Mouse (Mus musculus) forebrain, embryonic 12.5 days (tissue): ENCODE measurements around the gene Rptor. TPM values are rescaled to one million over a fixed set of nuclear protein-coding genes. Genes with fewer than 3 reads are reported as not detected.

Source experiments
- ATAC-seq: fragments of 200-750 bp; cut with Nextera tagmentation; 2 replicates; pipeline ENCODE4 v1.8.0; 2017; ENCODE audit warnings: moderate TSS enrichment; ENCODE audit not compliant: low FRiP score
- H3K27ac ChIP-seq: fragments of 300-500 bp; sonication (generic); 2 replicates; pipeline ENCODE4 v1.5.1; 2016; ENCODE audit warnings: mild to moderate bottlenecking
- H3K27me3 ChIP-seq: fragments of 300-500 bp; sonication (generic); 2 replicates; pipeline ENCODE4 v1.6.1; 2016; ENCODE audit warnings: mild to moderate bottlenecking
- H3K36me3 ChIP-seq: fragments of 300-500 bp; sonication (generic); replicated peaks from 2 replicates; pipeline ENCODE4 v1.6.1; 2016; ENCODE audit warnings: mild to moderate bottlenecking
- H3K4me1 ChIP-seq: fragments of 300-500 bp; sonication (generic); 2 replicates; pipeline ENCODE4 v1.6.1; 2016
- H3K4me2 ChIP-seq: fragments of 300-500 bp; sonication (generic); 2 replicates; pipeline ENCODE4 v1.6.1; 2016; ENCODE audit warnings: mild to moderate bottlenecking, moderate library complexity
- H3K4me3 ChIP-seq: fragments of 300-500 bp; sonication (generic); replicated peaks from 2 replicates; pipeline ENCODE4 v1.5.1; 2016; ENCODE audit warnings: mild to moderate bottlenecking
- H3K9ac ChIP-seq: fragments of 300-500 bp; sonication (generic); 2 replicates; pipeline ENCODE4 v1.6.1; 2016; ENCODE audit warnings: mild to moderate bottlenecking
- H3K9me3 ChIP-seq: fragments of 300-500 bp; sonication (generic); 2 replicates; pipeline ENCODE4 v1.6.1; 2016
- WGBS: fragments of 180-500 bp; shearing (Covaris S2); methylation state at CpG from one replicate; pipeline ENCODE4 v1.1.7; 2016; 5-methylcytosine and 5-hydroxymethylcytosine counted together
- polyA plus RNA-seq: library from polyadenylated mRNA; unstranded; fragments of >200 nt; fragmentation: Nextera tagmentation; extraction: Ambion mirVana; gene quantifications from 2 replicates; pipeline ENCODE4 v1.2.1, GENCODE M21; 2016

Rptor gene
- polyA plus RNA-seq, 1 experiment from 2014 or later: 16.1 TPM

- no peak for ATAC-seq
- Histone ChIP-seq H3K4me1 (no peaks in the 10 kb centered on the region), H3K9me3 (no peaks in the 10 kb centered on the region), H3K4me2 (no peak overlapping the region), H3K9ac (no peak overlapping the region), H3K4me3 (no peak overlapping the region), H3K27ac (no peak overlapping the region), H3K27me3 (no peaks in the 10 kb centered on the region), H3K36me3 (peaks cover 89% of the 10 kb centered on the region)
- WGBS: 97% methylated on average over 4 of the region's 4 CpGs
Measured at GRCm38 (mm10) chr11:119873643-119874042, 270.9 kb downstream of the Rptor start.

DNA sequence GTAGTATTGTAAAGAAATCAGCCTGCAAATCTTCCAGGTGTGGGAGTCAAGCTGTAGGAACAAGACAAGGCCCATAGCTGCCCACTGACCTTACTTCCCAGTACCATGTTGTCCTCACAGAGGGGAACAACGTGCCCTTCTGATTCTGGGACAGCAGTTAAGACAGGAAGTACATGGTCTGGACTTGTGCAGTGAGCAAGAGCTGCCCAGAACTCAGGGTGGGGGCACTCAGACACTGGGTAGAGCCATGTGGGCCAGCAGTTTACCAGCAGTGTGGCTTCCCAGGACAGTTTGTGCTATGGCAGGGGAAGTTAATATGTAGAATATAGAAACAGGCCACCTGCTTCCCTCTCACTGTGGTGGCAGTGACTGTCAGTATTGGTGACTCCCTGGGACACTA lies 272.1 kb downstream of the Rptor start:
- Histone ChIP-seq H3K4me3 (no peak overlapping the region), H3K27ac (no peak overlapping the region), H3K9ac (no peak overlapping the region), H3K4me2 (no peak overlapping the region), H3K36me3 (peaks cover 82% of the 10 kb centered on the region), H3K4me1 (no peaks in the 10 kb centered on the region), H3K27me3 (no peaks in the 10 kb centered on the region), H3K9me3 (no peaks in the 10 kb centered on the region)
- ATAC-seq: no peak
- 81% methylated on average over 1 of the region's 1 CpGs for WGBS

DNA sequence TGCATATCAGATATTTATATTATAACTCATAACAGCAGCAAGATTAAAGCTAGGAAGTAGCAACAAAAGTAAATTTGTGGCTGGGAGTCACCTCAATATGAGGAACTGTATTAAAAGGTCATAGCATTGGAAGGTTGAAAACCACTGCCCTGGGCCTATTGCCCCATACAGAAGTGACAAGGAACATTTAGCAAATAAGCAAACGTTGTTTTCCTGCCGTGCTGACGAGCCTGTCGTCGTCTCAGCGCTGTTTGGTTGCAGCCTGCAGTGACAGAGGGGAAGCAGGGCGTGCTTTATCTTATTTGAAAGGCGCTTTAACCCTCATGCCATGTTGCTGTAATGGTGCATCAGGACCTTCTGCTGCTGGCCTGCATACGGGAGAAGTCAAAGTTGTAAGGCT lies 273.0 kb downstream of the Rptor start:
- H3K36me3 ChIP-seq: peaks cover 74% of the 10 kb centered on the region
- WGBS: 84% methylated on average over 9 of the region's 9 CpGs

DNA sequence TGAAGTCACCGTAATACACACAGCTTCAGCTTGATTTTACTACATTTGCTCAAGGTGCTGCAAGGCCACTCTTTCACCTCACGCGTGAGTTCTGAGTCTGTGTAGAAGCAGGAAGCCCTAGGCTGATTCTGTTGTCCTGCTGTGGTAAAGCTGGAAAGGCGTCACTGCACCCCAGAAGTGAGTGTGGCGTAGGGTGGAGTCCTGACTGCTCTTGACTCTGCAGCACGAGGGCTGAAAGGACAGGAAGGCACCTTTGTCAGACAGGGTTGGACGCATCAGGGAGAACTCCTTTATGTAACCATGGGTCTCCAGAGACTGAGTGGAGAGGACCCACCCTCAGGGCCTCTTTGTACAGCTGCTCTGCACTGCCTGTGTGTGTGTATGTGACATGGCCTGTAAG lies 274.4 kb downstream of the Rptor start:
- Histone ChIP-seq H3K36me3 (peaks cover 62% of the 10 kb centered on the region), H3K27ac (no peak overlapping the region), H3K4me1 (no peaks in the 10 kb centered on the region), H3K9me3 (no peaks in the 10 kb centered on the region), H3K9ac (no peak overlapping the region), H3K27me3 (no peaks in the 10 kb centered on the region), H3K4me2 (no peak overlapping the region), H3K4me3 (no peak overlapping the region)
- ATAC-seq: no peak
- 93% methylated on average over 7 of the region's 7 CpGs for WGBS

More for the DNA sequence above, 273.0 kb downstream of the Rptor start:
- Histone ChIP-seq H3K27me3 (no peaks in the 10 kb centered on the region), H3K4me2 (no peak overlapping the region), H3K4me3 (no peak overlapping the region), H3K27ac (no peak overlapping the region), H3K9ac (no peak overlapping the region), H3K4me1 (no peaks in the 10 kb centered on the region), H3K9me3 (no peaks in the 10 kb centered on the region)
- no peak for ATAC-seq

DNA sequence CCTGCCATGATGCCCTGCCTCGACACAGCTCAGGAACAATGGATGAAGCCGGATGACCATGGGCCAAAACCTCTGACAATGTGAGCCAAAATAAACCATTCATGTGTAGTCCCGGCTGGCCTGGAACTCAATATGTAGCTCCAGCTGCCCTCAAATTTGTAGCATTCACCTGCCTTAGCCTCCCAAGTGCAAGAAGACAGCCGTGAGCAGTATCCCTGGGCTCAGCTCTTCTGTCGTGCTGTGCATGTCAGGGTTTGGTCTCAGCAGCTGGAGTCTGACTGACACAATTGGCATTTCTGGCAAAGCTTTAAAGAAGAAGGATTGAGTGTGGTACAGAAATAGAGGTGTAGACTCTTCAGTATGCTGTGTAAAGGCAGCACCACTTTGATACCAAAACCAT lies 276.9 kb downstream of the Rptor start:
- H3K9ac ChIP-seq: no peak overlapping the region
- H3K4me1 ChIP-seq: no peaks in the 10 kb centered on the region
- no peak overlapping the region for H3K4me2 ChIP-seq
- peaks cover 37% of the 10 kb centered on the region for H3K36me3 ChIP-seq
- no peaks in the 10 kb centered on the region for H3K9me3 ChIP-seq
- no peak overlapping the region for H3K27ac ChIP-seq
- H3K27me3 ChIP-seq: no peaks in the 10 kb centered on the region
- WGBS: 93% methylated on average over 5 of the region's 5 CpGs
- no peak overlapping the region for H3K4me3 ChIP-seq
- ATAC-seq: no peak

DNA sequence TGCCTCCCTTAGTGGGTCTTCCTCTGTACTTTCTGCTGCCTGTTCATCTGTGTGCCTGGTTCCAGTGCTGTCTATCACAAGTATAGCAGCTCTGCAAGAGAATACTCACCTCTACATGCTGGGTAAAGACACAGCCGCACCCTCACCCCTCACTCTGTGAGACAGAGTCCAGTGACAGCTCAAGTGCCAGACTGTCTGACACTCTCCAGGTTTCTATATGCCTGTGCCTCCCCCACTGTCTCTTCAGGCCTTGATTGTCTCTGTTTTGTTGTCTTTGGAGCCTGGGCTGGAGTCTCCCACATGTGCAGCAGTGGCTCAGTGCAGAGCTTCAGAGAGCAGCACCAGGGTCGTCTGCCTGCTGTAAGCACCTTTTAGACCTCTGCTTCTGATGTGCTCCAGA lies 280.9 kb downstream of the Rptor start:
- Histone ChIP-seq H3K4me2 (no peak overlapping the region), H3K9ac (no peak overlapping the region), H3K27ac (no peak overlapping the region), H3K4me3 (no peak overlapping the region), H3K36me3 (peaks cover 35% of the 10 kb centered on the region), H3K4me1 (no peaks in the 10 kb centered on the region), H3K27me3 (no peaks in the 10 kb centered on the region), H3K9me3 (no peaks in the 10 kb centered on the region)
- WGBS: 87% methylated on average over 2 of the region's 2 CpGs
- no peak for ATAC-seq

DNA sequence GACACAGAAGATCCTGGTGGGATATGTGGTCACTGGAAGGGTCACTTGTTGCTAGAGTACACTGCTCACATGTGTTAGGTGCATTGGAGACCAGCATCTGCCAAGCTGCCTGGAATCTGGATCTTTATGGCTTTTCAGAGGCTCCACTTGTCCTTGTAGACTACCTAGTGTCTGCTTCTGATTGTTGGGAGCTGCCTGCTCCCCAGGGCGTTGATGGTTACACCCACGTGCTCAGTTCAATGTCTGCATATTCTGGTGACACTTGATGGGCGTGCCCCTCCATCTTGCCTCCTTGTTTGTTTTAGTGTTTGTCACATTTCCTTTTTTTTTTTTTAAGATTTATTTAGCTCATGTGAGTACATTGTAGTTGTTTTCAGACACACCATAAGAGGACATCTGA lies 287.3 kb downstream of the Rptor start:
- Histone ChIP-seq H3K4me2 (no peak overlapping the region), H3K4me3 (no peak overlapping the region), H3K4me1 (peaks cover 12% of the 10 kb centered on the region; the same call in 1 of the 2 replicates), H3K27ac (no peak overlapping the region), H3K27me3 (no peaks in the 10 kb centered on the region), H3K36me3 (peaks cover 78% of the 10 kb centered on the region), H3K9me3 (no peaks in the 10 kb centered on the region), H3K9ac (no peak overlapping the region)
- 94% methylated on average over 3 of the region's 3 CpGs for WGBS
- ATAC-seq: no peak

GRCm38 (mm10) chr11:119891601-119892215 lies 289.0 kb downstream of the Rptor start:
- Histone ChIP-seq H3K36me3 (peaks cover 70% of the 10 kb centered on the region), H3K27ac (no peak overlapping the region), H3K4me1 (peaks cover 12% of the 10 kb centered on the region), H3K4me2 (no peak overlapping the region), H3K9ac (no peak overlapping the region), H3K9me3 (no peaks in the 10 kb centered on the region), H3K4me3 (no peak overlapping the region), H3K27me3 (no peaks in the 10 kb centered on the region)
- 95% methylated on average over 7 of the region's 7 CpGs for WGBS
- ATAC-seq: no peak

DNA sequence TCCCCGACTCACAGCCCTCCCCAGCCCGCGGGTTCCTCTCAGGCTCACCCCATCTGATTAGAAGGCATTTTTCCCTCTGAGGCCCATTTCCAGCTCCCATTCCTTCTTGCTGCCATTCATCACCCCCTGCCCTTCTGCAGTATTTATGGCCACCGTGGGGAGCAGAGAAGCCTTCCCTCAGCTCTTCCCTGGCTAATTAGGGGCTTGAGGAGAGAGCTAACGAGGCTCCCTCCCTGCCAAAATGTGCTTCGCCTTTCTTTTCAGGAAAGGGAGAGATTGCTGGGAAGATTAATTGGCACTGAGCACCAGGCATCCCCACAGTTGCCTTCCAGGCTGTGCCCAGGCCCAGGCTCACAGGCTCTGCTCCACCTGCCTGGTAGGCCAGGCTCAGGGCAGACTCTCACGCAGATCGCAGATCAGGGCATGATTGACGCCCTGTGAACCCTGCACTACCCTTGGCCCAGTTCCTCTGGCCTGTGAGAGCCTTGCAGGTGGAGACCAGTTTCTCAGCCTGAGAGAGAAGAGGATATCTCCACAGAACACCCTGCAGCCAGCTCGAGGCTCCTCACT lies 291.0 kb downstream of the Rptor start:
- Histone ChIP-seq H3K9ac (no peak overlapping the region), H3K4me3 (no peak overlapping the region), H3K4me1 (peaks cover 12% of the 10 kb centered on the region), H3K4me2 (no peak overlapping the region), H3K27me3 (no peaks in the 10 kb centered on the region), H3K36me3 (peaks cover 71% of the 10 kb centered on the region), H3K9me3 (no peaks in the 10 kb centered on the region), H3K27ac (peak overlapping the region; percentile 88)
- peak; percentile 57; the same call in 1 of the 2 replicates for ATAC-seq
- WGBS: 43% methylated on average over 10 of the region's 10 CpGs

- no peaks in the 10 kb centered on the region for H3K9me3 ChIP-seq
- peak overlapping the region; percentile 88; the same call in 1 of the 2 replicates for H3K27ac ChIP-seq
- H3K36me3 ChIP-seq: peaks cover 62% of the 10 kb centered on the region
- no peak for ATAC-seq
- no peak overlapping the region for H3K4me3 ChIP-seq
- no peak overlapping the region for H3K4me2 ChIP-seq
- 68% methylated on average over 6 of the region's 6 CpGs for WGBS
- no peaks in the 10 kb centered on the region for H3K27me3 ChIP-seq
- H3K4me1 ChIP-seq: peaks cover 12% of the 10 kb centered on the region
- no peak overlapping the region for H3K9ac ChIP-seq
Measured at GRCm38 (mm10) chr11:119894634-119895033, 291.9 kb downstream of the Rptor start.

DNA sequence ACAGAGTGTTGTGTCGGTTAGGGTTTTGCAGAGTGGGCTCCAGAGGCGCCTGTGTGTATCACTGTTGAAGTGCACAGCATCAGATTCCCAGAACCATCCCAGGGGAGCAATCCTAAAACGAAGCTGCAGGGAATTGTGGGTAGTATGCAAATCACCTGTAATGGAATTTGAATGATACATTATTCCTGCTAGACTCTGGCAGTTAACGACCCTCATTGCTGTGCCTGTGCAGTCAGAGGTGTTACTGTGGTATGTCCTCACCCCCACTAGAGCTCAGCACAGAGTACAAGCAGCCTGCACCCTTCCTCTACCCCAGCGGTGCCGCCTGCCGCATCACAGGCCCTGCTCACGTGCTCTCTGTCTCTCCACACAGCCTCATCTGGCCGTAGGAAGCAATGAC lies 294.3 kb downstream of the Rptor start:
- no peak for ATAC-seq
- Histone ChIP-seq H3K27ac (peak overlapping the region; percentile 59; the same call in 1 of the 2 replicates), H3K4me3 (no peak overlapping the region), H3K27me3 (no peaks in the 10 kb centered on the region), H3K9ac (no peak overlapping the region), H3K4me1 (peaks cover 12% of the 10 kb centered on the region), H3K9me3 (no peaks in the 10 kb centered on the region), H3K36me3 (peaks cover 43% of the 10 kb centered on the region), H3K4me2 (no peak overlapping the region)
- WGBS: 78% methylated on average over 9 of the region's 9 CpGs

- H3K27ac ChIP-seq: no peak overlapping the region
- no peak overlapping the region for H3K4me3 ChIP-seq
- no peaks in the 10 kb centered on the region for H3K27me3 ChIP-seq
- H3K4me1 ChIP-seq: peaks cover 4% of the 10 kb centered on the region
- peaks cover 33% of the 10 kb centered on the region for H3K36me3 ChIP-seq
- H3K9me3 ChIP-seq: no peaks in the 10 kb centered on the region
- no peak for ATAC-seq
- no peak overlapping the region for H3K4me2 ChIP-seq
- H3K9ac ChIP-seq: no peak overlapping the region
- WGBS: 84% methylated on average over 11 of the region's 11 CpGs
Measured at GRCm38 (mm10) chr11:119898976-119899375, 296.3 kb downstream of the Rptor start.

- Histone ChIP-seq H3K4me2 (no peak overlapping the region), H3K4me3 (no peak overlapping the region), H3K27me3 (0 out of 2 replicates have a peak, but pooled peaks cover 2% of the 10 kb centered on the region), H3K27ac (no peak overlapping the region), H3K4me1 (peaks cover 3% of the 10 kb centered on the region; the same call in 1 of the 2 replicates), H3K9me3 (no peaks in the 10 kb centered on the region), H3K9ac (no peak overlapping the region), H3K36me3 (peaks cover 14% of the 10 kb centered on the region)
- no peak for ATAC-seq
- WGBS: 72% methylated on average over 4 of the region's 4 CpGs
Measured at GRCm38 (mm10) chr11:119901174-119901573, 298.5 kb downstream of the Rptor start.
